Mouse (Mus musculus) midbrain, embryonic 14.5 days (tissue): ENCODE results near the gene Tmem273. TPM values are rescaled to one million over a fixed set of nuclear protein-coding genes. Genes with fewer than 3 reads are reported as not detected.
A peak's percentile ranks its signal among the peaks of the same experiment; 100 is the strongest.

Experiments used
- ATAC-seq: fragments of 200-750 bp; cut with Nextera tagmentation; 2 replicates; pipeline ENCODE4 v1.8.0; 2017; ENCODE audit warnings: moderate number of reproducible peaks, moderate library complexity; ENCODE audit not compliant: low FRiP score, low TSS enrichment
- DNase-seq: peaks from one replicate; pipeline ENCODE4 v3.0.0-alpha.2; 2015
- H3K27ac ChIP-seq: fragments of 300-500 bp; sonication (generic); replicated peaks from 2 replicates; pipeline ENCODE4 v1.5.1; 2014; ENCODE audit warnings: mild to moderate bottlenecking, low read depth, low read length, moderate library complexity
- H3K27me3 ChIP-seq: fragments of 300-500 bp; sonication (generic); 2 replicates; pipeline ENCODE4 v1.6.1; 2014; ENCODE audit warnings: low read length, control low read depth, mixed read lengths; ENCODE audit not compliant: control insufficient read depth, insufficient read depth
- H3K36me3 ChIP-seq: fragments of 300-500 bp; sonication (generic); 2 replicates; pipeline ENCODE4 v1.6.1; 2014; ENCODE audit warnings: low read length, control low read depth; ENCODE audit not compliant: control insufficient read depth, insufficient read depth
- H3K4me1 ChIP-seq: fragments of 300-500 bp; sonication (generic); 2 replicates; pipeline ENCODE4 v1.6.1; 2014; ENCODE audit warnings: mild to moderate bottlenecking, antibody characterized with exemption, low read length, control low read depth; ENCODE audit not compliant: control insufficient read depth, insufficient read depth
- H3K4me2 ChIP-seq: fragments of 300-500 bp; sonication (generic); 2 replicates; pipeline ENCODE4 v1.6.1; 2014; ENCODE audit warnings: mild to moderate bottlenecking, low read length, moderate library complexity
- H3K4me3 ChIP-seq: fragments of 300-500 bp; sonication (generic); replicated peaks from 2 replicates; pipeline ENCODE4 v1.5.1; 2014; ENCODE audit warnings: low read depth, low read length
- H3K9ac ChIP-seq: fragments of 300-500 bp; sonication (generic); replicated peaks from 2 replicates; pipeline ENCODE4 v1.6.1; 2014; ENCODE audit warnings: mild to moderate bottlenecking, low read length, moderate library complexity
- H3K9me3 ChIP-seq: fragments of 300-500 bp; sonication (generic); 2 replicates; pipeline ENCODE4 v1.6.1; 2016; ENCODE audit warnings: low read length, control low read depth, mixed read lengths; ENCODE audit not compliant: control insufficient read depth
- WGBS: fragments of 180-500 bp; shearing (Covaris S2); extraction: QIAGEN DNeasy Blood & Tissue Kit; methylation state at CpG from one replicate; pipeline ENCODE4 v1.1.7; 2014; 5-methylcytosine and 5-hydroxymethylcytosine counted together
- polyA plus RNA-seq: library from polyadenylated mRNA; unstranded; fragments of >200 nt; fragmentation: Nextera tagmentation; extraction: Ambion mirVana; gene quantifications from 2 replicates; pipeline ENCODE4 v1.2.1, GENCODE M21; 2014

Tmem273 gene
- polyA plus RNA-seq, 1 experiment from 2014 or later = 0.33 TPM

- H3K4me2 ChIP-seq = no peak within 1 kb of the TSS
- H3K27ac ChIP-seq = no peak within 1 kb of the TSS
- DNase-seq (no peak), ATAC-seq (no peak)
- no peaks in the 10 kb centered on the region for H3K4me1 ChIP-seq
- 83% methylated on average over 8 of the region's 8 CpGs for WGBS
- H3K27me3 ChIP-seq = no peaks in the 10 kb centered on the region
- no peaks in the 10 kb centered on the region for H3K36me3 ChIP-seq
- no peaks in the 10 kb centered on the region for H3K9me3 ChIP-seq
- H3K4me3 ChIP-seq = no peak within 1 kb of the TSS
- H3K9ac ChIP-seq = no peak within 1 kb of the TSS
Observed at GRCm38 (mm10) chr14:32833847-32834246, 48.1 kb downstream of the Tmem273 start, which contains the start of gene Fam170b. Fam170b (plus strand) TSS chr14:32833962.

GRCm38 (mm10) chr14:32835181-32835580 lies 49.4 kb downstream of the Tmem273 start:
- Histone ChIP-seq H3K36me3 (no peaks in the 10 kb centered on the region), H3K4me1 (no peaks in the 10 kb centered on the region), H3K27me3 (no peaks in the 10 kb centered on the region), H3K4me2 (no peak overlapping the region), H3K27ac (no peak overlapping the region), H3K9ac (no peak overlapping the region), H3K4me3 (no peak overlapping the region), H3K9me3 (no peaks in the 10 kb centered on the region)
- no peak for ATAC-seq
- 92% methylated on average over 14 of the region's 14 CpGs for WGBS
- no peak for DNase-seq

GRCm38 (mm10) chr14:32835596-32835995 lies 49.8 kb downstream of the Tmem273 start:
- Histone ChIP-seq H3K36me3 (no peaks in the 10 kb centered on the region), H3K27me3 (no peaks in the 10 kb centered on the region), H3K27ac (no peak overlapping the region), H3K4me3 (no peak overlapping the region), H3K9me3 (no peaks in the 10 kb centered on the region), H3K4me1 (no peaks in the 10 kb centered on the region), H3K9ac (no peak overlapping the region), H3K4me2 (no peak overlapping the region)
- no peak for ATAC-seq
- no peak for DNase-seq
- WGBS = 92% methylated on average over 14 of the region's 14 CpGs

- 93% methylated on average over 11 of the region's 11 CpGs for WGBS
- no peak overlapping the region for H3K27ac ChIP-seq
- H3K4me3 ChIP-seq = no peak overlapping the region
- DNase-seq (no peak), ATAC-seq (no peak)
- no peaks in the 10 kb centered on the region for H3K36me3 ChIP-seq
- H3K9ac ChIP-seq = no peak overlapping the region
- H3K27me3 ChIP-seq = no peaks in the 10 kb centered on the region
- no peaks in the 10 kb centered on the region for H3K4me1 ChIP-seq
- H3K9me3 ChIP-seq = no peaks in the 10 kb centered on the region
- no peak overlapping the region for H3K4me2 ChIP-seq
Observed at GRCm38 (mm10) chr14:32836191-32836590, 50.4 kb downstream of the Tmem273 start.

- Histone ChIP-seq H3K36me3 (no peaks in the 10 kb centered on the region), H3K9ac (no peak overlapping the region), H3K27ac (no peak overlapping the region), H3K4me1 (no peaks in the 10 kb centered on the region), H3K9me3 (no peaks in the 10 kb centered on the region), H3K4me2 (no peak overlapping the region), H3K4me3 (no peak overlapping the region), H3K27me3 (no peaks in the 10 kb centered on the region)
- ATAC-seq (no peak), DNase-seq (no peak)
Observed at GRCm38 (mm10) chr14:32842052-32842451, 56.3 kb downstream of the Tmem273 start.

GRCm38 (mm10) chr14:32854059-32854458 lies 68.3 kb downstream of the Tmem273 start:
- no peak overlapping the region for H3K27ac ChIP-seq
- no peak overlapping the region for H3K9ac ChIP-seq
- no peaks in the 10 kb centered on the region for H3K36me3 ChIP-seq
- ATAC-seq (no peak), DNase-seq (no peak)
- H3K4me2 ChIP-seq = no peak overlapping the region
- WGBS = 95% methylated on average over 4 of the region's 4 CpGs
- H3K4me1 ChIP-seq = no peaks in the 10 kb centered on the region; the same call in 1 of the 2 replicates
- H3K4me3 ChIP-seq = no peak overlapping the region
- H3K27me3 ChIP-seq = no peaks in the 10 kb centered on the region; the same call in 1 of the 2 replicates
- H3K9me3 ChIP-seq = no peaks in the 10 kb centered on the region

GRCm38 (mm10) chr14:32856246-32856645 lies 70.5 kb downstream of the Tmem273 start:
- Histone ChIP-seq H3K4me3 (peak overlapping the region; percentile 49), H3K4me2 (peak overlapping the region; percentile 93), H3K36me3 (no peaks in the 10 kb centered on the region), H3K27me3 (no peaks in the 10 kb centered on the region; the same call in 1 of the 2 replicates), H3K27ac (no peak overlapping the region), H3K9me3 (no peaks in the 10 kb centered on the region), H3K4me1 (no peaks in the 10 kb centered on the region; the same call in 1 of the 2 replicates), H3K9ac (no peak overlapping the region)
- 43% methylated on average over 5 of the region's 5 CpGs for WGBS
- ATAC-seq (no peak), DNase-seq (no peak)

- H3K27me3 ChIP-seq = no peaks in the 10 kb centered on the region; the same call in 1 of the 2 replicates
- no peaks in the 10 kb centered on the region for H3K9me3 ChIP-seq
- H3K27ac ChIP-seq = 0 out of 2 replicates have a peak within 1 kb of the TSS, but pooled peaks have one; percentile 32
- H3K4me3 ChIP-seq = peak within 1 kb of the TSS; percentile 49
- no peaks in the 10 kb centered on the region for H3K36me3 ChIP-seq
- ATAC-seq (peak; percentile 60; the same call in 1 of the 2 replicates), DNase-seq (peak; percentile 72)
- peak within 1 kb of the TSS; percentile 93 for H3K4me2 ChIP-seq
- no peaks in the 10 kb centered on the region; the same call in 1 of the 2 replicates for H3K4me1 ChIP-seq
- WGBS = under 1% methylated on average over 65 of the region's 68 CpGs
- peak within 1 kb of the TSS; percentile 66 for H3K9ac ChIP-seq
Observed at GRCm38 (mm10) chr14:32856681-32857328, 71.0 kb downstream of the Tmem273 start, which contains the start of gene Vstm4. Vstm4 (plus strand) TSS chr14:32856756.

- H3K27ac ChIP-seq = no peak overlapping the region
- no peaks in the 10 kb centered on the region for H3K36me3 ChIP-seq
- H3K4me3 ChIP-seq = no peak overlapping the region
- no peak overlapping the region for H3K9ac ChIP-seq
- DNase-seq (no peak), ATAC-seq (no peak)
- no peaks in the 10 kb centered on the region; the same call in 1 of the 2 replicates for H3K27me3 ChIP-seq
- WGBS = 91% methylated on average over 10 of the region's 10 CpGs
- no peaks in the 10 kb centered on the region for H3K9me3 ChIP-seq
- H3K4me1 ChIP-seq = no peaks in the 10 kb centered on the region; the same call in 1 of the 2 replicates
- H3K4me2 ChIP-seq = no peak overlapping the region
Observed at GRCm38 (mm10) chr14:32858361-32858760, 72.6 kb downstream of the Tmem273 start.
